Mouse (Mus musculus): ENCODE results near the gene Cfap97d2.

- TF ChIP-seq CTCF (conservative IDR thresholded peaks at IDR 0.05; ENCODE audit: low read length), result no peak
- no peak for TF ChIP-seq NANOG (IDR thresholded peaks at IDR 0.05; ENCODE audit: borderline replicate concordance, low read length)
Observed at GRCm38 (mm10) chr8:13696157-13696556, 9.5 kb upstream of the Cfap97d2 start.

Measured in E14TG2a.4 (cell line).